Mouse (Mus musculus) CD4-positive helper T cell, adult 2 months (primary cell): ENCODE measurements around the gene Ttc22.

ENCODE experiments used
- DNase-seq: peaks from one replicate; pipeline ENCODE4 v3.0.0-alpha.2; 2012; ENCODE audit warnings: low read depth, missing footprints, low spot score

Ttc22 gene

GRCm38 (mm10) chr4:106615637-106616036 lies 6.6 kb upstream of the Ttc22 start:
- peak; percentile 31 for DNase-seq

- no peak for DNase-seq
Observed at GRCm38 (mm10) chr4:106617056-106617455, 5.2 kb upstream of the Ttc22 start, which contains the start of gene Lexm. Gene Lexm (minus strand): TSS chr4:106617241.

- DNase-seq: no peak
Observed at GRCm38 (mm10) chr4:106618898-106619297, 3.3 kb upstream of the Ttc22 start.

GRCm38 (mm10) chr4:106621428-106621827 lies 804 bp upstream of the Ttc22 start:
- DNase-seq: no peak

GRCm38 (mm10) chr4:106622712-106623111 lies 480 bp downstream of the Ttc22 start:
- no peak for DNase-seq

- DNase-seq: no peak
Observed at GRCm38 (mm10) chr4:106624271-106624670, 2.0 kb downstream of the Ttc22 start.

- DNase-seq: no peak
Observed at GRCm38 (mm10) chr4:106627809-106628208, 5.6 kb downstream of the Ttc22 start.

GRCm38 (mm10) chr4:106628650-106629360 lies 6.6 kb downstream of the Ttc22 start:
- no peak for DNase-seq

- DNase-seq: no peak
Observed at GRCm38 (mm10) chr4:106629374-106629773, 7.1 kb downstream of the Ttc22 start.

- peak; percentile 49 for DNase-seq
Observed at GRCm38 (mm10) chr4:106630333-106631220, 8.3 kb downstream of the Ttc22 start.

- DNase-seq: no peak
Observed at GRCm38 (mm10) chr4:106632313-106632712, 10.1 kb downstream of the Ttc22 start.

- DNase-seq: no peak
Observed at GRCm38 (mm10) chr4:106633281-106634085, 11.3 kb downstream of the Ttc22 start.

GRCm38 (mm10) chr4:106634086-106634479 lies 11.9 kb downstream of the Ttc22 start:
- no peak for DNase-seq

GRCm38 (mm10) chr4:106643483-106644217 lies 21.4 kb downstream of the Ttc22 start:
- no peak for DNase-seq

- DNase-seq: no peak
Observed at GRCm38 (mm10) chr4:106644218-106644610, 22.0 kb downstream of the Ttc22 start.

GRCm38 (mm10) chr4:106645797-106646196 lies 23.6 kb downstream of the Ttc22 start:
- DNase-seq: no peak

GRCm38 (mm10) chr4:106647137-106647536 lies 24.9 kb downstream of the Ttc22 start:
- no peak for DNase-seq

GRCm38 (mm10) chr4:106650833-106651527 lies 28.7 kb downstream of the Ttc22 start, which contains the start of gene Pars2:
Gene Pars2 (plus strand): TSS chr4:106651069.
- DNase-seq: peak; percentile 97

GRCm38 (mm10) chr4:106652546-106652945 lies 30.3 kb downstream of the Ttc22 start:
- DNase-seq: no peak

GRCm38 (mm10) chr4:106653051-106653450 lies 30.8 kb downstream of the Ttc22 start:
- no peak for DNase-seq
